Mouse (Mus musculus): ENCODE data around the gene Hoxc11. TPM values are rescaled to one million over a fixed set of nuclear protein-coding genes. Genes with fewer than 3 reads are reported as not detected.

Gene Hoxc11
- polyA plus RNA-seq, 1 experiment from 2014 or later: not detected

GRCm38 (mm10) chr15:102961728-102962127 is 7.5 kb downstream of the Hoxc11 start:
- no peak for DNase-seq
- Histone ChIP-seq H3K9ac (no peak overlapping the region), H3K4me1 (ENCODE audit: insufficient read depth) (no peaks in the 10 kb centered on the region), H3K4me2 (no peak overlapping the region), H3K9me3 (ENCODE audit: low read depth, low read length) (no peaks in the 10 kb centered on the region), H3K4me3 (ENCODE audit: low read depth, low read length) (no peak overlapping the region), H3K27ac (ENCODE audit: low read depth) (no peak overlapping the region), H3K36me3 (ENCODE audit: insufficient read depth) (no peaks in the 10 kb centered on the region), H3K27me3 (ENCODE audit: insufficient read depth, low read length) (peaks cover 98% of the 10 kb centered on the region)
- no peak for ATAC-seq (ENCODE audit: insufficient read depth)
- WGBS: 2% methylated on average over 6 of the region's 6 CpGs
- no peak for TF ChIP-seq CTCF (IDR thresholded peaks at IDR 0.05; ENCODE audit: low read depth)

- Histone ChIP-seq H3K4me3 (ENCODE audit: low read depth, low read length) (no peak overlapping the region), H3K9me3 (ENCODE audit: low read depth, low read length) (no peaks in the 10 kb centered on the region), H3K27ac (ENCODE audit: low read depth) (no peak overlapping the region), H3K36me3 (ENCODE audit: insufficient read depth) (no peaks in the 10 kb centered on the region), H3K4me2 (no peak overlapping the region), H3K9ac (no peak overlapping the region), H3K4me1 (ENCODE audit: insufficient read depth) (no peaks in the 10 kb centered on the region), H3K27me3 (ENCODE audit: insufficient read depth, low read length) (peaks cover 98% of the 10 kb centered on the region)
- WGBS: 3% methylated on average over 13 of the region's 13 CpGs
- no peak for TF ChIP-seq CTCF (IDR thresholded peaks at IDR 0.05; ENCODE audit: low read depth)
- no peak for DNase-seq
- no peak for ATAC-seq (ENCODE audit: insufficient read depth)
These were observed 8.3 kb downstream of the Hoxc11 start for GRCm38 (mm10) chr15:102962492-102962891.

GRCm38 (mm10) chr15:102963259-102963658 is 9.0 kb downstream of the Hoxc11 start:
- H3K4me1 ChIP-seq (ENCODE audit: insufficient read depth): no peaks in the 10 kb centered on the region
- no peak overlapping the region for H3K9ac ChIP-seq
- no peak for ATAC-seq (ENCODE audit: insufficient read depth)
- DNase-seq: no peak
- no peaks in the 10 kb centered on the region for H3K36me3 ChIP-seq (ENCODE audit: insufficient read depth)
- no peak overlapping the region for H3K4me3 ChIP-seq (ENCODE audit: low read depth, low read length)
- no peak for TF ChIP-seq CTCF (IDR thresholded peaks at IDR 0.05; ENCODE audit: low read depth)
- peaks cover 98% of the 10 kb centered on the region for H3K27me3 ChIP-seq (ENCODE audit: insufficient read depth, low read length)
- H3K9me3 ChIP-seq (ENCODE audit: low read depth, low read length): no peaks in the 10 kb centered on the region
- H3K4me2 ChIP-seq: no peak overlapping the region
- H3K27ac ChIP-seq (ENCODE audit: low read depth): no peak overlapping the region
- 1% methylated on average over 8 of the region's 8 CpGs for WGBS

GRCm38 (mm10) chr15:102963671-102964640 is 9.7 kb downstream of the Hoxc11 start:
- H3K4me1 ChIP-seq (ENCODE audit: insufficient read depth): no peaks in the 10 kb centered on the region
- ATAC-seq (ENCODE audit: insufficient read depth): no peak
- no peak overlapping the region for H3K4me2 ChIP-seq
- H3K9ac ChIP-seq: no peak overlapping the region
- H3K27ac ChIP-seq (ENCODE audit: low read depth): no peak overlapping the region
- peaks cover 98% of the 10 kb centered on the region for H3K27me3 ChIP-seq (ENCODE audit: insufficient read depth, low read length)
- no peak overlapping the region for H3K4me3 ChIP-seq (ENCODE audit: low read depth, low read length)
- no peaks in the 10 kb centered on the region for H3K9me3 ChIP-seq (ENCODE audit: low read depth, low read length)
- no peak for TF ChIP-seq CTCF (IDR thresholded peaks at IDR 0.05; ENCODE audit: low read depth)
- no peaks in the 10 kb centered on the region for H3K36me3 ChIP-seq (ENCODE audit: insufficient read depth)
- 1% methylated on average over 28 of the region's 28 CpGs for WGBS
- DNase-seq: peak; percentile 51

GRCm38 (mm10) chr15:102965003-102965891 is 11.0 kb downstream of the Hoxc11 start:
- no peak overlapping the region for H3K9ac ChIP-seq
- H3K4me1 ChIP-seq (ENCODE audit: insufficient read depth): no peaks in the 10 kb centered on the region
- peaks cover 98% of the 10 kb centered on the region for H3K27me3 ChIP-seq (ENCODE audit: insufficient read depth, low read length)
- H3K4me3 ChIP-seq (ENCODE audit: low read depth, low read length): no peak overlapping the region
- no peak for ATAC-seq (ENCODE audit: insufficient read depth)
- no peak overlapping the region for H3K27ac ChIP-seq (ENCODE audit: low read depth)
- no peak overlapping the region for H3K4me2 ChIP-seq
- H3K9me3 ChIP-seq (ENCODE audit: low read depth, low read length): no peaks in the 10 kb centered on the region
- no peak for TF ChIP-seq CTCF (IDR thresholded peaks at IDR 0.05; ENCODE audit: low read depth)
- DNase-seq: no peak
- WGBS: 3% methylated on average over 26 of the region's 26 CpGs
- H3K36me3 ChIP-seq (ENCODE audit: insufficient read depth): no peaks in the 10 kb centered on the region

GRCm38 (mm10) chr15:102965892-102966775 is 11.9 kb downstream of the Hoxc11 start:
- Histone ChIP-seq H3K27ac (ENCODE audit: low read depth) (no peak overlapping the region), H3K27me3 (ENCODE audit: insufficient read depth, low read length) (peaks cover 98% of the 10 kb centered on the region), H3K9ac (no peak overlapping the region), H3K4me3 (ENCODE audit: low read depth, low read length) (peak overlapping the region; percentile 3; the same call in 1 of the 2 replicates), H3K4me2 (peak overlapping the region; percentile 29; the same call in 1 of the 2 replicates), H3K4me1 (ENCODE audit: insufficient read depth) (no peaks in the 10 kb centered on the region), H3K36me3 (ENCODE audit: insufficient read depth) (no peaks in the 10 kb centered on the region), H3K9me3 (ENCODE audit: low read depth, low read length) (no peaks in the 10 kb centered on the region)
- TF ChIP-seq CTCF (IDR thresholded peaks at IDR 0.05; ENCODE audit: low read depth): peak; percentile 84
- ATAC-seq (ENCODE audit: insufficient read depth): peak; percentile 66
- DNase-seq: peak; percentile 87
- 5% methylated on average over 28 of the region's 30 CpGs for WGBS
